Mouse (Mus musculus) neural tube, embryonic 13.5 days (tissue): ENCODE data around the gene Trhr2. TPM values are rescaled to one million over a fixed set of nuclear protein-coding genes. Genes with fewer than 3 reads are reported as not detected.

Experiments
- ATAC-seq: fragments of 200-750 bp; cut with Nextera tagmentation; 2 replicates; pipeline ENCODE4 v1.8.0; 2017; ENCODE audit warnings: low read depth, mild to moderate bottlenecking, moderate TSS enrichment, moderate library complexity
- H3K27ac ChIP-seq: fragments of 300-500 bp; sonication (generic); replicated peaks from 2 replicates; pipeline ENCODE4 v1.5.1; 2015; ENCODE audit warnings: moderate library complexity, mild to moderate bottlenecking, inconsistent platforms
- H3K27me3 ChIP-seq: fragments of 300-500 bp; sonication (generic); 2 replicates; pipeline ENCODE4 v1.6.1; 2015; ENCODE audit warnings: mild to moderate bottlenecking, inconsistent platforms
- H3K36me3 ChIP-seq: fragments of 300-500 bp; sonication (generic); 2 replicates; pipeline ENCODE4 v1.6.1; 2015; ENCODE audit warnings: mild to moderate bottlenecking, inconsistent platforms
- H3K4me1 ChIP-seq: fragments of 300-500 bp; sonication (generic); replicated peaks from 2 replicates; pipeline ENCODE4 v1.6.1; 2015; ENCODE audit warnings: inconsistent platforms
- H3K4me2 ChIP-seq: fragments of 300-500 bp; sonication (generic); 2 replicates; pipeline ENCODE4 v1.6.1; 2015; ENCODE audit warnings: inconsistent platforms, mild to moderate bottlenecking, moderate library complexity
- H3K4me3 ChIP-seq: fragments of 300-500 bp; sonication (generic); 2 replicates; pipeline ENCODE4 v1.5.1; 2015; ENCODE audit warnings: mild to moderate bottlenecking, inconsistent platforms
- H3K9ac ChIP-seq: fragments of 300-500 bp; sonication (generic); 2 replicates; pipeline ENCODE4 v1.6.1; 2015; ENCODE audit warnings: moderate library complexity, mild to moderate bottlenecking, inconsistent platforms
- H3K9me3 ChIP-seq: fragments of 300-500 bp; sonication (generic); 2 replicates; pipeline ENCODE4 v1.6.1; 2016; ENCODE audit warnings: inconsistent platforms
- WGBS: fragments of 180-500 bp; shearing (Covaris S2); methylation state at CpG from one replicate; pipeline ENCODE4 v1.1.7; 2015; 5-methylcytosine and 5-hydroxymethylcytosine counted together
- polyA plus RNA-seq: library from polyadenylated mRNA; unstranded; fragments of >200 nt; fragmentation: Nextera tagmentation; extraction: Ambion mirVana; gene quantifications from 2 replicates; pipeline ENCODE4 v1.2.1, GENCODE M21; 2015

Trhr2 gene
- polyA plus RNA-seq, 1 experiment from 2014 or later = not detected

GRCm38 (mm10) chr8:122312553-122312952 is 48.0 kb downstream of the Trhr2 start:
- H3K9ac ChIP-seq = no peak overlapping the region
- H3K4me3 ChIP-seq = no peak overlapping the region
- no peak for ATAC-seq
- no peaks in the 10 kb centered on the region for H3K9me3 ChIP-seq
- no peak overlapping the region for H3K4me2 ChIP-seq
- H3K27ac ChIP-seq = no peak overlapping the region
- H3K4me1 ChIP-seq = peaks cover 12% of the 10 kb centered on the region
- H3K36me3 ChIP-seq = no peaks in the 10 kb centered on the region
- 71% methylated on average over 2 of the region's 2 CpGs for WGBS
- H3K27me3 ChIP-seq = no peaks in the 10 kb centered on the region

- 89% methylated on average over 2 of the region's 2 CpGs for WGBS
- no peak overlapping the region for H3K4me3 ChIP-seq
Measured at GRCm38 (mm10) chr8:122311115-122311514, 49.4 kb downstream of the Trhr2 start.

GRCm38 (mm10) chr8:122309272-122309671 is 51.3 kb downstream of the Trhr2 start:
- no peaks in the 10 kb centered on the region for H3K36me3 ChIP-seq
- H3K4me3 ChIP-seq = no peak overlapping the region
- H3K4me1 ChIP-seq = peaks cover 21% of the 10 kb centered on the region
- no peak overlapping the region for H3K9ac ChIP-seq
- no peaks in the 10 kb centered on the region for H3K9me3 ChIP-seq
- no peaks in the 10 kb centered on the region; the same call in 1 of the 2 replicates for H3K27me3 ChIP-seq
- H3K27ac ChIP-seq = no peak overlapping the region
- WGBS = 85% methylated on average over 12 of the region's 12 CpGs
- H3K4me2 ChIP-seq = no peak overlapping the region
- no peak for ATAC-seq

More at GRCm38 (mm10) chr8:122311115-122311514, 49.4 kb downstream of the Trhr2 start:
- Histone ChIP-seq H3K27me3 (no peaks in the 10 kb centered on the region; the same call in 1 of the 2 replicates), H3K4me1 (peaks cover 21% of the 10 kb centered on the region), H3K4me2 (no peak overlapping the region), H3K9ac (no peak overlapping the region), H3K36me3 (no peaks in the 10 kb centered on the region), H3K9me3 (no peaks in the 10 kb centered on the region), H3K27ac (no peak overlapping the region)
- ATAC-seq = no peak

- Histone ChIP-seq H3K27me3 (no peaks in the 10 kb centered on the region; the same call in 1 of the 2 replicates), H3K9me3 (no peaks in the 10 kb centered on the region), H3K9ac (0 out of 2 replicates have a peak overlapping the region, but pooled peaks have one; percentile 17), H3K27ac (peak overlapping the region; percentile 54), H3K4me1 (peaks cover 23% of the 10 kb centered on the region), H3K4me3 (no peak overlapping the region), H3K4me2 (no peak overlapping the region), H3K36me3 (no peaks in the 10 kb centered on the region)
- no peak for ATAC-seq
- 64% methylated on average over 8 of the region's 8 CpGs for WGBS
Measured at GRCm38 (mm10) chr8:122307836-122308235, 52.7 kb downstream of the Trhr2 start.

Other genes starting within 250 kb of the Trhr2 start
- 0.83 and 0.89 TPM in 2 replicates for gene Zfpm1, start 78.6 kb downstream of the Trhr2 start, polyA plus RNA-seq
- gene Zc3h18, start 15.9 kb upstream of the Trhr2 start, polyA plus RNA-seq = 37.0 and 43.6 TPM in 2 replicates
- not detected in 2 replicates for gene Il17c, start 61.3 kb upstream of the Trhr2 start, polyA plus RNA-seq
- 46.6 and 51.4 TPM in 2 replicates for gene Cyba, start 72.2 kb upstream of the Trhr2 start, polyA plus RNA-seq
- 46.6 and 53.8 TPM in 2 replicates for gene Mvd, start 82.7 kb upstream of the Trhr2 start, polyA plus RNA-seq
- 0.15 TPM in 1 of 2 replicates, not detected in the other for gene Snai3, start 100.0 kb upstream of the Trhr2 start, polyA plus RNA-seq
- gene Rnf166, start 115.3 kb upstream of the Trhr2 start, polyA plus RNA-seq = 36.8 and 39.1 TPM in 2 replicates
- 57.4 and 63.7 TPM in 2 replicates for gene Ctu2, start 115.4 kb upstream of the Trhr2 start, polyA plus RNA-seq
- gene Piezo1, start 190.6 kb upstream of the Trhr2 start, polyA plus RNA-seq = 3.2 and 6.2 TPM in 2 replicates
- 7.3 and 9.2 TPM in 2 replicates for gene Cdt1, start 207.3 kb upstream of the Trhr2 start, polyA plus RNA-seq
- gene Aprt, start 216.2 kb upstream of the Trhr2 start, polyA plus RNA-seq = 133 and 161 TPM in 2 replicates